Mouse (Mus musculus) kidney, embryonic 14.5 days (tissue): ENCODE results near the gene Htt. TPM values are rescaled to one million over a fixed set of nuclear protein-coding genes. Genes with fewer than 3 reads are reported as not detected.

Experiments
- ATAC-seq: fragments of 200-750 bp; cut with Nextera tagmentation; 2 replicates; pipeline ENCODE4 v1.8.0; 2017; ENCODE audit warnings: moderate number of reproducible peaks, mild to moderate bottlenecking, moderate TSS enrichment, moderate library complexity; ENCODE audit not compliant: low FRiP score, low TSS enrichment
- H3K27ac ChIP-seq: fragments of 300-500 bp; sonication (generic); 2 replicates; pipeline ENCODE4 v1.5.1; 2014; ENCODE audit warnings: low read depth, mild to moderate bottlenecking, low read length, moderate library complexity, mixed read lengths
- H3K27me3 ChIP-seq: fragments of 300-500 bp; sonication (generic); 2 replicates; pipeline ENCODE4 v1.6.1; 2014; ENCODE audit warnings: mild to moderate bottlenecking, low read length; ENCODE audit not compliant: control insufficient read depth, insufficient read depth
- H3K36me3 ChIP-seq: fragments of 300-500 bp; sonication (generic); 2 replicates; pipeline ENCODE4 v1.6.1; 2014; ENCODE audit warnings: low read length, mixed read lengths; ENCODE audit not compliant: control insufficient read depth, insufficient read depth
- H3K4me1 ChIP-seq: fragments of 300-500 bp; sonication (generic); 2 replicates; pipeline ENCODE4 v1.6.1; 2014; ENCODE audit warnings: low read length, mixed read lengths; ENCODE audit not compliant: control insufficient read depth, insufficient read depth
- H3K4me2 ChIP-seq: fragments of 300-500 bp; sonication (generic); replicated peaks from 2 replicates; pipeline ENCODE4 v1.6.1; 2014; ENCODE audit warnings: low read depth, mild to moderate bottlenecking, low read length
- H3K4me3 ChIP-seq: fragments of 300-500 bp; sonication (generic); 2 replicates; pipeline ENCODE4 v1.5.1; 2014; ENCODE audit warnings: mild to moderate bottlenecking, low read length
- H3K9ac ChIP-seq: fragments of 300-500 bp; sonication (generic); 2 replicates; pipeline ENCODE4 v1.6.1; 2014; ENCODE audit warnings: low read depth, mild to moderate bottlenecking, low read length, moderate library complexity
- H3K9me3 ChIP-seq: fragments of 300-500 bp; sonication (generic); 2 replicates; pipeline ENCODE4 v1.6.1; 2016; ENCODE audit warnings: low read length; ENCODE audit not compliant: control insufficient read depth
- WGBS: fragments of 180-500 bp; shearing (Covaris S2); extraction: QIAGEN DNeasy Blood & Tissue Kit; methylation state at CpG from one replicate; pipeline ENCODE4 v1.1.7; 2014; 5-methylcytosine and 5-hydroxymethylcytosine counted together
- polyA plus RNA-seq: library from polyadenylated mRNA; unstranded; fragments of >200 nt; fragmentation: Nextera tagmentation; extraction: Ambion mirVana; gene quantifications from 2 replicates; pipeline ENCODE4 v1.2.1, GENCODE M21; 2014

Gene Htt
- polyA plus RNA-seq, 1 experiment from 2014 or later = 21.4 TPM

- Histone ChIP-seq H3K4me2 (no peak overlapping the region), H3K27ac (no peak overlapping the region), H3K4me1 (no peaks in the 10 kb centered on the region), H3K27me3 (no peaks in the 10 kb centered on the region), H3K9me3 (no peaks in the 10 kb centered on the region), H3K4me3 (no peak overlapping the region), H3K9ac (no peak overlapping the region), H3K36me3 (no peaks in the 10 kb centered on the region)
- 91% methylated on average over 3 of the region's 3 CpGs for WGBS
- ATAC-seq = no peak
Observed at GRCm38 (mm10) chr5:34771818-34772217, 10.3 kb downstream of the Htt start.

GRCm38 (mm10) chr5:34772696-34773245 lies 11.2 kb downstream of the Htt start:
- 92% methylated on average over 4 of the region's 4 CpGs for WGBS
- no peaks in the 10 kb centered on the region for H3K36me3 ChIP-seq
- H3K9ac ChIP-seq = no peak overlapping the region
- H3K27me3 ChIP-seq = no peaks in the 10 kb centered on the region
- no peak for ATAC-seq
- H3K4me2 ChIP-seq = no peak overlapping the region
- no peak overlapping the region for H3K27ac ChIP-seq
- H3K4me1 ChIP-seq = no peaks in the 10 kb centered on the region
- no peaks in the 10 kb centered on the region for H3K9me3 ChIP-seq
- no peak overlapping the region for H3K4me3 ChIP-seq

- no peak overlapping the region for H3K27ac ChIP-seq
- H3K9me3 ChIP-seq = no peaks in the 10 kb centered on the region
- no peak overlapping the region for H3K9ac ChIP-seq
- no peak overlapping the region for H3K4me3 ChIP-seq
- no peaks in the 10 kb centered on the region for H3K27me3 ChIP-seq
- no peak overlapping the region for H3K4me2 ChIP-seq
- no peaks in the 10 kb centered on the region for H3K4me1 ChIP-seq
- WGBS = 94% methylated on average over 2 of the region's 2 CpGs
- no peak for ATAC-seq
- no peaks in the 10 kb centered on the region for H3K36me3 ChIP-seq
Observed at GRCm38 (mm10) chr5:34773392-34773791, 11.9 kb downstream of the Htt start.

- H3K27me3 ChIP-seq = no peaks in the 10 kb centered on the region
- H3K9me3 ChIP-seq = no peaks in the 10 kb centered on the region
- WGBS = 86% methylated on average over 3 of the region's 3 CpGs
- no peak overlapping the region for H3K4me3 ChIP-seq
- 0 out of 2 replicates have a peak, but pooled peaks cover 4% of the 10 kb centered on the region for H3K4me1 ChIP-seq
- H3K36me3 ChIP-seq = peaks cover 12% of the 10 kb centered on the region
- no peak overlapping the region for H3K4me2 ChIP-seq
- H3K9ac ChIP-seq = no peak overlapping the region
- no peak for ATAC-seq
- H3K27ac ChIP-seq = no peak overlapping the region
Observed at GRCm38 (mm10) chr5:34785027-34785426, 23.5 kb downstream of the Htt start.

GRCm38 (mm10) chr5:34791141-34791540 lies 29.6 kb downstream of the Htt start:
- Histone ChIP-seq H3K36me3 (peaks cover 21% of the 10 kb centered on the region), H3K27me3 (no peaks in the 10 kb centered on the region), H3K4me1 (no peaks in the 10 kb centered on the region), H3K4me2 (no peak overlapping the region), H3K27ac (no peak overlapping the region), H3K9ac (no peak overlapping the region), H3K9me3 (no peaks in the 10 kb centered on the region), H3K4me3 (no peak overlapping the region)
- ATAC-seq = no peak
- 89% methylated on average over 2 of the region's 2 CpGs for WGBS

GRCm38 (mm10) chr5:34800292-34800953 lies 38.9 kb downstream of the Htt start:
- H3K27me3 ChIP-seq = no peaks in the 10 kb centered on the region
- no peak overlapping the region for H3K4me3 ChIP-seq
- peaks cover 44% of the 10 kb centered on the region for H3K36me3 ChIP-seq
- ATAC-seq = no peak
- no peak overlapping the region for H3K27ac ChIP-seq
- WGBS = 97% methylated on average over 5 of the region's 5 CpGs
- H3K9ac ChIP-seq = no peak overlapping the region
- no peaks in the 10 kb centered on the region for H3K4me1 ChIP-seq
- H3K4me2 ChIP-seq = no peak overlapping the region
- H3K9me3 ChIP-seq = no peaks in the 10 kb centered on the region

- Histone ChIP-seq H3K9me3 (no peaks in the 10 kb centered on the region), H3K27ac (no peak overlapping the region), H3K27me3 (no peaks in the 10 kb centered on the region), H3K4me3 (no peak overlapping the region), H3K36me3 (peaks cover 42% of the 10 kb centered on the region), H3K4me2 (no peak overlapping the region), H3K4me1 (no peaks in the 10 kb centered on the region), H3K9ac (no peak overlapping the region)
- WGBS = 96% methylated on average over 1 of the region's 1 CpGs
- ATAC-seq = no peak
Observed at GRCm38 (mm10) chr5:34806038-34806437, 44.5 kb downstream of the Htt start.

GRCm38 (mm10) chr5:34822431-34823149 lies 61.0 kb downstream of the Htt start:
- no peak overlapping the region for H3K9ac ChIP-seq
- no peak overlapping the region for H3K4me3 ChIP-seq
- WGBS = 92% methylated on average over 3 of the region's 3 CpGs
- H3K27me3 ChIP-seq = no peaks in the 10 kb centered on the region
- H3K36me3 ChIP-seq = peaks cover 52% of the 10 kb centered on the region
- H3K27ac ChIP-seq = no peak overlapping the region
- no peak overlapping the region for H3K4me2 ChIP-seq
- ATAC-seq = no peak
- H3K4me1 ChIP-seq = no peaks in the 10 kb centered on the region
- H3K9me3 ChIP-seq = no peaks in the 10 kb centered on the region

GRCm38 (mm10) chr5:34854079-34854478 lies 92.5 kb downstream of the Htt start:
- peaks cover 40% of the 10 kb centered on the region for H3K36me3 ChIP-seq
- H3K4me1 ChIP-seq = no peaks in the 10 kb centered on the region
- H3K9me3 ChIP-seq = no peaks in the 10 kb centered on the region
- H3K9ac ChIP-seq = no peak overlapping the region
- H3K4me3 ChIP-seq = no peak overlapping the region
- 98% methylated on average over 3 of the region's 3 CpGs for WGBS
- H3K27me3 ChIP-seq = no peaks in the 10 kb centered on the region
- H3K27ac ChIP-seq = no peak overlapping the region
- no peak overlapping the region for H3K4me2 ChIP-seq
- no peak for ATAC-seq
